Mouse (Mus musculus): Measurements from ENCODE around the gene Ctrb1. TPM values are rescaled to one million over a fixed set of nuclear protein-coding genes. Genes with fewer than 3 reads are reported as not detected.

The Ctrb1 gene
- polyA plus RNA-seq (2015; fragmentation: Illumina TruSeq; extraction: RNeasy Lipid Tissue Mini Kit (QIAGEN cat#74804); ENCODE audit: insufficient read depth, low read depth, low replicate concordance) = 71,947 TPM

GRCm38 (mm10) chr8:111690960-111691445, at the start of gene Ctrb1:
Gene Ctrb1, minus strand, starts transcription at chr8:111691010.

GRCm38 (mm10) chr8:111643264-111644141, 47.3 kb downstream of the Ctrb1 start, which contains the start of gene Zfp1:
Gene Zfp1, plus strand, starts transcription at chr8:111643401.

Other genes with a start within 250 kb of the Ctrb1 start
- gene Wdr59, start 168.9 kb downstream of the Ctrb1 start, polyA plus RNA-seq (2015; fragmentation: Illumina TruSeq; extraction: RNeasy Lipid Tissue Mini Kit (QIAGEN cat#74804); ENCODE audit: insufficient read depth, low read depth, low replicate concordance) = 4.3 TPM
- 10.2 TPM for gene Znrf1, start 154.9 kb downstream of the Ctrb1 start, polyA plus RNA-seq (2015; fragmentation: Illumina TruSeq; extraction: RNeasy Lipid Tissue Mini Kit (QIAGEN cat#74804); ENCODE audit: insufficient read depth, low read depth, low replicate concordance)
- gene Ldhd, start 60.6 kb downstream of the Ctrb1 start, polyA plus RNA-seq (2015; fragmentation: Illumina TruSeq; extraction: RNeasy Lipid Tissue Mini Kit (QIAGEN cat#74804); ENCODE audit: insufficient read depth, low read depth, low replicate concordance) = 7.6 TPM
- 4.0 TPM for gene Zfp1, start 47.6 kb downstream of the Ctrb1 start, polyA plus RNA-seq (2015; fragmentation: Illumina TruSeq; extraction: RNeasy Lipid Tissue Mini Kit (QIAGEN cat#74804); ENCODE audit: insufficient read depth, low read depth, low replicate concordance)
- gene Bcar1, start 52.8 kb upstream of the Ctrb1 start, polyA plus RNA-seq (2015; fragmentation: Illumina TruSeq; extraction: RNeasy Lipid Tissue Mini Kit (QIAGEN cat#74804); ENCODE audit: insufficient read depth, low read depth, low replicate concordance) = 8.4 TPM
- 28.2 TPM for gene Cfdp1, start 163.3 kb upstream of the Ctrb1 start, polyA plus RNA-seq (2015; fragmentation: Illumina TruSeq; extraction: RNeasy Lipid Tissue Mini Kit (QIAGEN cat#74804); ENCODE audit: insufficient read depth, low read depth, low replicate concordance)
- gene Tmem170, start 185.7 kb upstream of the Ctrb1 start, polyA plus RNA-seq (2015; fragmentation: Illumina TruSeq; extraction: RNeasy Lipid Tissue Mini Kit (QIAGEN cat#74804); ENCODE audit: insufficient read depth, low read depth, low replicate concordance) = 4.8 TPM
- not detected for gene Chst5, start 219.4 kb upstream of the Ctrb1 start, polyA plus RNA-seq (2015; fragmentation: Illumina TruSeq; extraction: RNeasy Lipid Tissue Mini Kit (QIAGEN cat#74804); ENCODE audit: insufficient read depth, low read depth, low replicate concordance)
- gene Tmem231, start 242.9 kb upstream of the Ctrb1 start, polyA plus RNA-seq (2015; fragmentation: Illumina TruSeq; extraction: RNeasy Lipid Tissue Mini Kit (QIAGEN cat#74804); ENCODE audit: insufficient read depth, low read depth, low replicate concordance) = 1.6 TPM
- 31.6 TPM for gene Gabarapl2, start 249.7 kb upstream of the Ctrb1 start, polyA plus RNA-seq (2015; fragmentation: Illumina TruSeq; extraction: RNeasy Lipid Tissue Mini Kit (QIAGEN cat#74804); ENCODE audit: insufficient read depth, low read depth, low replicate concordance)

Data from pancreas, adult 10 weeks (tissue).